Mouse (Mus musculus) bone marrow, adult 2 months (tissue): Measurements from ENCODE around the gene Trmt5.

ENCODE experiments used
- CTCF ChIP-seq: fragments of 200-500 bp; IDR thresholded peaks from 2 replicates; pipeline ENCODE4 v1.5.1; 2011; ENCODE audit warnings: low read length, control low read depth; ENCODE audit not compliant: control insufficient read depth, insufficient read depth
- POLR2A ChIP-seq: fragments of 200-500 bp; IDR thresholded peaks from 2 replicates; pipeline ENCODE4 v1.6.1; 2011; ENCODE audit warnings: low read depth, mild to moderate bottlenecking, control low read depth, low read length, borderline replicate concordance; ENCODE audit not compliant: control insufficient read depth

DNA sequence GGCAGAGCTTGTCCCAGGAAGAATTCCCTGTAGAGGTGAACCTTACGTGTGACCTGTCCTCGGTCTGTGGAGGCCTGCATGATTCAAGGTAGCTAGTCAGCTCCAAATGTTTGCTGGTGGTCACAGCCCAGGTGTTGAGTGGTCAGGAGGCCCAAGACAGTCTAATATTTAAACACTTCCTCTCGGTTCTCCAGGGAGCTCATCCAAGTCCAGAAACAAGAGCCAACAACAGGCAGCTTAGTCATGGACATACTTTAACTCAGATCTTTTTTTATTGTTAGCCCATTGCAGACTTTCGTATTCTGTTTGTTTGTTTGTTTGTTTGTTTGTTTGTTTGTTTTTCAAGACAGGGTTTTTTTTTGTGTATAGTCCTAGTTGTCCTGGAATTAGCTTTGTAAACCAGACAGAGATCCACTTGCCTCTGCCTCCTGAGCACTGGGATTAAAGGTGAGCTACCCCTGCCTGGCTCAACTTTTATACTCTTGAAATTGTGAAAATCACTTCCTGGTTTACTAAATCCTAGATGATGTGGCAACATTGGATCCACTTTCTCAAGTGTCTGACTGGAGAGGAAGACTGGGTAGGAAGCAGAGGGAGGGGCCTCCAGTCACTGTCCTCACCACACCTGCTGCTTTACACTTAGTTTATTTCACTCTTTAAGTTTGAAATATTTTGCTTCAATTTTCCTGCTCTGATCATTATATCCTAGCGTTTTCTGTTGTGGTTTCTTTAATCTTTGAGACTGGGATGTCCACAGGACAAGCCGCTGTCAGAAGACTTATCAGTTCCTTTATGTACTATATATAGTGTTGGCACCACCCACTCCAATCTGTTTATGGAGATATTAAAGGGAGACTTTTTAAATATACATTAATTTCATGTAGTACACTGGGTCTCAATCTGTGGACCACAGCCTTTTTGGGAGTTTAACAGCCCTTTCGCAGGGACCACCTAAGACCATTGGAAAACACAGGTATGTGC, 31.5 kb upstream of the Trmt5 start:
- no peak for TF ChIP-seq POLR2A
- TF ChIP-seq CTCF = no peak
